Mouse (Mus musculus) 416B (cell line): ENCODE results near the gene Zmym4.
A peak's percentile ranks its signal among the peaks of the same experiment; 100 is the strongest.

ENCODE experiments used
- DNase-seq: peaks from one replicate; pipeline ENCODE4 v3.0.0; 2011; ENCODE audit warnings: low read depth

Gene Zmym4

DNA sequence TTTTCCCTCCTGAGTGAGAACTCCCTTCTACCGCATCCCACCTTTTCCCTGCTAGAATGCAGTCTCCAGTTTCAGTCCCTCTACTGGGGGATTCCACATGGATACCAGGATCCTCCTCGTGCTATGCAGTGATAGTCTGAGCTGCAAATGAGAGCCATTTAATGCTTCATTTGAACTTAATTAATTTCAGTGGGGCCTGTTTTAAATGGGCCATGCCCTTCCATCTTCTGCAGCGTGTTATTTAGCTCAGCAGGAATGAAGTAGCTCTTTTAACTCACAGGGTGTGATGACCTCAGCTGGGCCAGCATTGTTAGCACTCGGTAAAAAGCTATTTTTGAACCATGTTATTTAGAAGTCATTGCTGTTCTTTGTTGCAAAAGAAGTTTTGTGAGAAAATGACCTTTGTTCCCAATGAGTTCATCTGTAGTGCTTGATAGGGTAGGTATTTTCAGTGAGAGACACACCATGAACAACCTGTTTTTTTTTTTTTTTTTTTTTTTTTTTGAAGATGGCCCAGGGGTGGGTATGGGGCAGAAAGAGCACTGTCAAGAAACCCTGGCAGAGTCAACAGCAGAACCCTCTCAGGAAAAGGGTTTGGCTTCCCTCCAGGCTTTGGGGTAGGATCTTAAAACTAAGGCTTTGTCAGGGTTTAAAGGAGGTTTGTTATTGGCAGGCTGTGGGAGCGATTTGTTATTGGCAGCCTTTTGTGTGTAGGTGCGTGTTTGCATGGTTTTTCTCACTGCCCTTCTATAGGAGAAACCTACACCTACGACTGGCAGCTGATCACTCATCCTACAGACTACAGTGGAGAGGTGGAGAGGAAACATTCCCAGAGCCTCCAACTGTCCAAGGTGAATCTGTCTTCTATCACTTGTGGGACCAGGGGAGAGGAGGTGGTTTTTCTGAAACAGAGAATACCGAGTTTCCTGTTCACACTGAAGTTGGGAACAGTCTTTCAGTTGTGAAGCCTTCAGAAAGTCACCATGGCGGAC, 144.7 kb downstream of the Zmym4 start:
- peak; percentile 24 for DNase-seq

DNA sequence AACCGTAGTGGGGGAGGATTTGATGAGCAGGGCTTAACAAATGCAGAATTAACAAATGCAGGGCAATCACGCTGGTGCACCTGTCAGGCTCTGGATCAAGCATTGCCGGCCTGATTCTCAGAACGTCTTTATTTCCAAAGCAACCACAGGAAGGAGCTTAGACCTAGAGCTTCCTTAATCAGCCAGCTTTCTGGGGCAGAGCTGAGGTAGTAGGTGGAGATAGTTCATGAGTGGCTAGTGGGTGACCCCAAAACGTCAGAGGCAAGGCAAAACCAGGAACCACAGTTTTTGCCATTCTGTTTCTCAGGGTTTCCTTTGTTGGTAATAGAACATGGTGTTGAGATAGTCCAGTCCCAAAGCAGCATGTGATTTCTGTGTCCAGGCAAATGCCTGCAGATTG, 153.1 kb downstream of the Zmym4 start:
- DNase-seq: peak; percentile 64

GRCm38 (mm10) chr4:126813212-126813611, 154.7 kb downstream of the Zmym4 start:
- peak; percentile 36 for DNase-seq
